Mouse (Mus musculus) left cerebral cortex, adult 8-10 months (tissue): ENCODE results near the gene Cdca7. TPM values are rescaled to one million over a fixed set of nuclear protein-coding genes. Genes with fewer than 3 reads are reported as not detected.

Experiments used
- DNase-seq, 2 experiments: peaks; one replicate each; pipeline ENCODE4 v3.0.0; 2022; ENCODE audit warnings: low spot score in 2 of 2
- total RNA-seq, 4 experiments: library from RNA; stranded (reverse); gene quantifications; 2 replicates each; pipeline ENCODE4 v1.2.4; 2022

Gene Cdca7
- total RNA-seq, 4 experiments from 2014 or later, result 5.7 to 6.9 (median 6.3) TPM

DNA sequence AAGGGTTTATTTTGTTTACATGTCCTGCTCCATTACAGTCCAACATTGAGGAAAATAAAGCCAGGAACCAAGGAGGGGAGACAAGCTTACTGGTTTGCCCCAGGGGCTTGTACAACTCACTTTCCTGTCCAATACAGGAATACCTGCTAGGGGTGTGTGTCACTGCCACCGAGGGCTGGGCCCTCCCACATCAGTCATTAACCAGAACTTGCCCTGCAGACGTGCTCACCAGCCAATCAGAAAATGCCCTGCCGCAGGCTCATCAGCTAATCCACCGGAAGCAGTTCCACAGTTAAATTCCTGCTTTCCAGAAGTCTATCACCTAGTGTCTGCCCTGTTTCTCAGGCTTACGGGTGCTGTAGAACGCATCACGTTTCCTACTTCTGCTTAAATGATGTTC is 15.7 kb downstream of the Cdca7 start:
- DNase-seq, result no peak

DNA sequence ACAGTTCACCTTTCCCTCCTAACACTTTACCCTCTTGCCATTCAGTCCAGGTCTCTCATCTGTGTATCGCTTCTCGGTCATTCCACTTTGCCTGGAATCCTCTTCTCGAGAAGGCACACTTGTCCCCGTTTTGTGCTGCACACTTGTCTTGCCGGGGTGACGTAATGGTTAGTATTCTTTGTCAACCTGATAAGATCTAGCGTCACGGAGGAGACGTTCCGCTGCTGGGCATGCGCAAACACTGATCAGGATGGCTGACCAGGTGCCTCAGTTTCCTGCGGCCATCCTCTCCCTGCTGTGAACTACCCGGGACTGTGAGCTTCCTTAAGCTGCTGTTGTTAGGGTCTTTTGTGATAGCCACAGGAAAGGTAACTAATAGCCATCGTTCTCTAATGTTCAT is 17.1 kb downstream of the Cdca7 start:
- DNase-seq, result no peak

DNA sequence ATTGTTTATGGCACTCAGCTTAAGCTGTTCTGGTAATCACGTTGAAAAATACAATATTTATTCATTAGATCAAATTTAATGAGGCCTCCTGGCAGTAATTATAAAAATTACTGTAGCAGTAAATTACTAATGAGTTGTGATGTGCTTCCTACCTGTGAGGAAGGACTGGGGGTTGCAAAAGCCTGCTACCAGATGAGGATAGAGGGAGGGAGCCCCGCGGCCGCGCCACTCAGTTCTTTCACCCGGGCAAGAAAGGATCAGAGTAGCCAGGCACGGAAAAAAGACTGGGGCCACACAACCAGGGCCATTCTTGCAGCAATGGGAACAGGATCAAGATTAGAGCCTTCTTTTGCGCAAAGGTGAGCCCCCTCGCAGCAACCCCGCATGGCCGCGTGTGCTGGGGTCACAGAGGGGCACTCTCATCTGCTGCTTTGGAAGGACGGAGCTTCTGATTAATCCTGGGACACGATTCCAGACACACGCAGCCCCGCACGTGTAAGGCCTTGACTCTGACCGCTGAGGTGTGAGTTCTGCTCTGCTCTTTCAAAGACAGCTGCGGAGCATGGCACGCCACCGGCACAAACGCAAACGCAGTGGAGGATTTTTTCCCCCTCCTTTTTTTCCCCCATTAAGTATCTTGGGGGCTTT is 23.2 kb downstream of the Cdca7 start:
- DNase-seq, result no peak

DNA sequence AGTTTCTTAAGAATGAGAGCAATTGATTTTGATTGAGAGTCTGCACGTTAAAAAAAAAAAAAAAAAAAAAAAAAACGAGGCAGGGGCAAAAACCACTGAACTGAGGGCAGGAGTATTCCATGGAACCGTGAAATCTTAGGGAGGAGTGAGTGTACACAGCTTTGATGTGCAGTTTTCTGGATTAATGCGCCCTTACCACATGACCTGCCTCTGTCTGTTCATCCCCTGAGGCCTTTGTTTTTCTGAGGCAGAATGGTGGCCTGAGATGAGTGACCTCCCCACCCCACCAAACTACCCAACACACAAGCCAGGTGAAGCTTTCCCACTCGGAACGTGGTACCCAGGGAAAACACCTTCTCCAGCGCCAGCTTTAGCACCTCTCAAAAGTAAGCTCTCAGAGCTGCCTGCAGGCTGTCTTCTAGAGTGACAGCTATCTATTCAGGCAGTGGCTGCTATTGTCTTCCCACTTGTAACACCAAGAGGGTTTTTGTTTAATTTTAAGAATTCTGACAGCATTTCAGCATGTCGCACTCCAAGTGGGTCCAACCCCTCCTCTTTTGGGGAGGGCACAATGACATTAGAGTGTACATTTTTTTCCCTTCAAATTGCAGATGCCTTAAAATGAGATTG is 23.9 kb downstream of the Cdca7 start:
- no peak for DNase-seq

DNA sequence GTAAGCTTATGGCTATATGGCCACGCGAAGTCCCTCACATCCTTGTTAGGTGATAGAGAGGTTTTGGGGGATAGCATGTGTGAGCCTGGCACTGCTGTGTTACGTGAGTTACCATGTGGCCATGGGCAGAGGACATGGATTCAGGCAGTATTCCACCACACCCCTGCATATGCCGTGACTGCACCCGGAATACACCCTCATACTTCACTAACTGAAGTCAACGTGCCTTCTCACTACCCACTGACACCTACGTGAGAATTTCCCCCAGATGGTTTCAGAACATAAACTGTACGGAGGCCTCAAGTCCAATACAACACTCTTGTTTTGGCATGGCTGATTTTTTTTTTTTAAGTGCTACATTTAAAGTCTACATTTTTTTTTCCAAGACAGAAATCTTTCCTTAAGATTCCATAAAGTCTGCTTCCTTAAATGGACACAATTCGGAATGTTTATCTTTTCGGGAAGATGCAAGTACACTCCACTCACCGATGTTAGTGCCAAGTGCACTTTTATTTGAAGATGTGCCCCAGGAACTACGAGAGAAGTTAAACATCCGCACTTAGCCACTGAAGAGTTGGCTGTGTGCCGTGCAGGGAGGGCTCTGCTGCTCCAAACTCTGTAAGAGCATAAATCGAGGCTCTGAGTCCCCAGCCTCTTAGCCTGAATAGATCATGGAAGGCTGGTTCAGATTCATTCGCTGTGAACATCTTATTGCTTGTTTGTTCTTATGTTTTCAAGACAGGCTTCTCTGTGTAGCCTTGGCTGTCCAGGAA is 26.3 kb downstream of the Cdca7 start:
- DNase-seq, result no peak

DNA sequence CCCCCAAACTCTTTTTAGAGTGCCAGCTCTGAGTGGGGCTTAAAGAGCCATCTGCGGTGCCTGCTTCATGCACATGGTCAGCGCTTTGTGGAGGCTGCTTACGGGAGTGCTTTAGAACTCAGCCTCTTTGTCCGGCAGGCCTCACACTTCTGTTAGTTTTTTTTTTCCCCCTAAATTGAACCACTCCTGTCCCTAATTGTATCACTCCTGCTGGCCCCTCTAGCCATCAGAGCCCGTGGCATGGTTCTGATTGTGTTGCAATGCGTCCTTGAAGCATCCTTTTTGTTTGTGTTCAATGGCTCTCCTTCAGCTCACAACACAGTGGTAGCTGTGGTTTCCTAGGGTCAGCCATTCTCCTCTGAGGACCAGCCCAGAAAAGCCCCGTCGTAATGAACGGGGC is 27.7 kb downstream of the Cdca7 start:
- DNase-seq, result no peak

DNA sequence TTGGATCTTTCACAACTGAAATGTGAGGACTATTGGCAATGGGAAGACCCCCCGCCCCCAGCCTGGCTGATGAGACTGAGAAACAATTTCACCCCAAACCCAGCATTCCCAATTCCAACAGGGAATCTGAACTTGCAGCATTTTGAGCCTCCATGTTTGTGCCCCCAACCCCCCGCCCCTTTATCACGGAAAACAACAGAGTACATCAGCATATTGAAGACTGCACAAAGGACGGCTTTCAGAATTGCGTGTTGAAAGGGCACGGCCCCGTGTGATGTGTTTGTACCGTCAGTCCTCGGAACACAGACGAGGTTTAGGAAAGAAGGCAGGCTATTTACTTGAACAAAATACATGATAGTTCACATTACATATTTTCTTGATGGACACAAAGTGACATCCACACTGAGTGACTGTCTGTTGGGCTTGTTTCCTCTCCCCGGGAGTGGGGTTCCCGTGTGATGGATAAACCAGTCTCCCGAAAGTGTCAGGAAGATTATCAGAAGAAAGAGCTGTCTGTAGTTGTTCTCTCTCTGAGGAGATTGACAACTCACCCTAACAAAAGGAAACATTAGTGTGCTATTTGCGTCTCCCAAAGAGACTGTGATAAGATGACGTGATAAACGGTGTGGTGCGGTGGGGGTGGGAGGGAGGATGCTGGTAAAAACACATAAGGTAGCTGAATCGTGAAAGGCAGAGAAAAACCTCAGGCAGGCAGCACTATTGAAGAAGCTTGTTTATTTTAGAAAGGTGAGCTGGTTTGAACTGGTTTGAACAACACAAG is 32.1 kb downstream of the Cdca7 start:
- no peak for DNase-seq

DNA sequence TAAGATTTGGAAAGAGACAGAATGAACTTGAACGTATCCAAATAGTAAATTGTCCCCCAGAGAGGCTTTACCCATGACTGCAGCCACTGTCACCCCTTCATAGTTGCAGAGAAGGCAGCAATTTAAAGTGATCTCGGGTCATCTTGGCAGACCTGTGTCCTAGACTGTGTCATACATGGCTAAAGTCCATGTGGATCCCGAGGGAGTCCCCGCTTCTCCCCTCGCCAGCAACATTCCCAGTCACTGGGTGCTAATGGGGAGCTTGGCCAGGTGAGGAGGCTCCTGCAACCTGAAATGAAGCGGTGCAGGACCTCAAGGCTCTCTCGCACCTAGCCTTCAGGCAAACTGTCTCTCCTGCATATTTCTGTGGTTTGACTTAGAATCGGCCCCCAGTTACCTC is 32.9 kb downstream of the Cdca7 start:
- DNase-seq, result no peak

DNA sequence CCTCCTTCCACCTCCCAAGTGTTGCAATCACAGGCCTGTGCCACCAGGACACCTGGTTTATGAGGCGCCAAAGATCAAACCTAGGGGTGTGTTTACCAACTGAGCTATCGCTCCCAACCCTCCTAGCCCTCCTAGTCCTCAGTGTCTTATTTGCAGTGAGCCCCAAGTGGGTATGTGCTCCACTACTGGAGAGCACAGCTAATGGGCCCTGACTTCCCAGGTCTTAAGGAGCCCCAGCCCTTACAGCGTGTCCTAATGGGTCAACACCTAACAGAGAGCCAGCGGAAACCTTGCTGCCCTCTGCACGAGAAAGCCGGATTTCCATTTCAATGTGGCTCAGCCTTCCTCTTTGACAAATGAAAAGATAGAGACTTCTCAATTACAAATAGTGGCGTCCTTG is 39.6 kb downstream of the Cdca7 start:
- no peak for DNase-seq

DNA sequence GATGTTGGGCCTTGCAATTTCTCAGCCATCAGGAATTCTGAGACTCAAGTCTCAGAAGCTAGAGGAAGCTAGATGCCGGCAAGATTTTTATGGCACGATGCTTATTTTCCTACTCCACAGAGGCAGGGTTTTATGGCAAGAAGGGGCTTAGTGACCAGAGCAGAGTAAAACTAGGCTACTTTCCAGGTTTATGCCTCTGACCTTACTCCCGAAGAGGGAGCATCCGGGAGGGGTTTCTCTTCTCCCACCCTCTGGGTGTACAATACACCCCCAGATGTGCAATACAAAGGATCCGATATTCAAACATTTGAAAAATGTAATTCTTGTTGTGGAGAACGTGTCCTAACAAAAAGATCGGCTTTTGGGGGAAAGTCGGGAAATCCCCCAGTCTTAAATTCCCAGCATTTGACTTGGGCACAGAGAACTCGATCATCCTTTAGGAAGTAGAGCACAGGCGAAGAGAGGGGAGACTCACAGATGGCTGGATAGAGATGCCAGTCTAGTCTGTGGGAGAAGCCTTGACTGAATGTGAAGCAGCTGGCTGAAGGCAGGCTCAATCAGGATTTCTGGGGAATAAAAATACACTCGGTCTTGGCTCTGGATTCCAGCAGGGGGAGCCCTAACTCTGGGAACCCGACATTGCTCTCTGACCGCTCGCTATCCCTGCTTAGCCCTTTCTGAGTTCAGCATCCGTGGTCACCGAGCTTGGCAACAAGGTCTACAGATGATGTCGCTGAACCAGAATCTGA is 40.2 kb downstream of the Cdca7 start:
- peak; percentile 63 to 65 for DNase-seq

DNA sequence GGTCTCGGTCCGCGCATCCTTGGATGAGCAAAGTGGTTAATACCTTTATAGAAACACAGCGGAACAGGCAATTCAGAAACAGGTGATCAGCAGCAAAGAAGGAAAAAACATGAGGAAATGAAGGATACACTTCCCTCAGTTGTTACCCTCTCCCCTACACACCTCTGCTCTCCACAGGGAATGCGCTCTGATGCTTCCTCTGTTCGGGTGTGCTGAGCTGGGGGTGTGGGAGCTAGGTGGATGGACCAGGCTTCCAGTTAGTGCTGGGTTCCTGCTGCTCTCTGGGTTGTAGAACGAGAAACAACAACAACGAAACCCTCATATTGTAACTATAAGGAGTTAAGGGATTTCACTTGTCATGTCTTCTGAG is 40.7 kb downstream of the Cdca7 start:
- no peak for DNase-seq

DNA sequence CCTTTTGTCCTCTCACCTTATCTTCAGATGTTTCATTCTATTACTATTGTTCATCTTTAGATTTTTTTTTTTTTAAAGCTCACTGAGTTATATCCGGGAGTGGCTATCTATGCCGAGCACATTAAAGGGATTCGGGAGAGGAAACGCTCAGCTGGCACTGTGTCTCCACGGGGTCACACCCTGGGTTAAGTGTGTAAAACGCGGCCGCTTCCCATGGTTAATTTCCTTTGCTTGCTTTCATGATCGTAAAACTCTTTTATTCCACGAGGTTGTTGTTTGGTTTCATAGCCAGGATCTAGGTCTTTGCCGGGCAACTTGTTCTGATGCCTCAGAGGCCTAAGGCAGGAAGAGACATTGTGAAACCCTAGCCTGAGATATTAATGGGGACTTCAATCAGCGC is 48.1 kb downstream of the Cdca7 start:
- no peak for DNase-seq

DNA sequence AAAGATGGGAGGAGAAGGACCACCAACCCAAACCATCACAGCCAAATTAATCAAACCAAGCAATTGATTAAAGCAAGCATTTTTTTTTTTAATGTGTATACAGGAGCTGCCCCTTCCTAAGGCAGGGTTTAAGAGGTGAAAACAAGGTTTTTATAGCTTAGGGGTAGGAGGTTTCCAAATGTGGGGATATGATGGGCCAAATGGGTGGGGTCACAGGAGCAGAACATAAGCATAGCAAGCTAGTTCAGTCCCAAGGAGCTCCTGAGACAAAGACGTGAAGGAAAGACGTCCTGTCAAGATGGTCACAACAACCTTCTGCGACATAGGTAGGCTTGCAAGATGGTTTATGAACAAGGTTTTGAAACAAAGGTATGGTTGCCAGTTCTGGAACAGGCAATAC is 49.6 kb downstream of the Cdca7 start:
- no peak for DNase-seq

DNA sequence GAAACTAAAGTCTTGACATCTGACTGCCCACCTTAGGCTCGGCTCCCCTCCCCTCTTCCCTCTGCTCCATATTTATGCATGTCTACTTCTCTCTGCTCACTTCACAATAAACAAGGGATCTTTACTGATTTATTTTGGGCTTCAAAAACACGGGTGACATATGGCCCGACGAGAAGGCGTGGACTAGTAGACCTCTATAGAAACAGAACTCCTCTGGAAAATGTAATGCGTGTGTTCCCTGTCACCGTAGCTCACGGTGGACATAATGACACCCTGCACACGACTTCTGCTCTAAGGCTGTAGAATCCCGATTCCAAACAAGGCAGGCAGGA is 53.0 kb downstream of the Cdca7 start:
- DNase-seq, result no peak

DNA sequence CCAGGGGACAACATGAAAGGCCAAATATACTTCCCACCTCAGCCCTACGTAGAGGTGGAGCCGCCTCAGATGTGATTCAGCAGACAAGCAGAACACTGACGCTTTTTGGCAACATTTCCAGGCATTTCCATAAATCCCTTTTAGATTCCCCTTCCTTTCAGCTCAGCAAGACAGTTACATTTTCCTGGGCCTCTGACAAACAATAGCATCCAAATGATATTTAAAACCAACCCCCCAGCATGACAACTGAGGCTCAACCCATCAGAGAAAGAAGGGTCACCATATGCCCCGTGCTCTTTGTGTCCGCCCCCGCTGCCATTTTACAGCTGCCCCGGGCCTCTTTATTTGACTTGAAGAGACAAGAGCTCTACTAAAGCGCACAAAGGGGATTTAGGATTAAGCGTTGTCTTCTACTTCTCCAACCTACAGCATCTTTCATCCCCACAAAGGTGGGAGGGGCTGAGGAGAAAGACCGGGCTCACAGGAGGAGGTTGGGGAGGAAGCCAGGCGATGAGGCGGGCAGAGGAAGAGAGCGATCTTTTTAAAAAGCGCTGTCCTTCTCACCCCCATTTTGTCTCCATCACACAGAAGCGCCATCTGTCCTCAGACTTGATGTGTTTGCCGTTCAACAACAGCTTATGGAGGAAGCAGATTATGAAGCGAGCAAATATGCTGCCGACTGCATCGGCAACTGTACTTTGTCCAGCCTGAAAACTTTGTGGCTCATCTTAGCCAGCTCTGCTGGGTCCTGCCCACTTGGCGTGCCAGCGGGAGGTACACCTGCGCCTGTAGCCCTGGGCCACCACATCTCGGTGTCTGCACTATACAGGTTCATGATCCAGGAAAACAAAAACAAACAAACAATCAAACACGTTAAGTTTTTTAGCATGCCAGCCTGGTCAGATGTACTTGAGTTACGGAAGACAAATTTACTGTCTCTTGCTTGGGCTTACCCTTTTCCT is 53.7 kb downstream of the Cdca7 start:
- peak; percentile 26 to 28 for DNase-seq

DNA sequence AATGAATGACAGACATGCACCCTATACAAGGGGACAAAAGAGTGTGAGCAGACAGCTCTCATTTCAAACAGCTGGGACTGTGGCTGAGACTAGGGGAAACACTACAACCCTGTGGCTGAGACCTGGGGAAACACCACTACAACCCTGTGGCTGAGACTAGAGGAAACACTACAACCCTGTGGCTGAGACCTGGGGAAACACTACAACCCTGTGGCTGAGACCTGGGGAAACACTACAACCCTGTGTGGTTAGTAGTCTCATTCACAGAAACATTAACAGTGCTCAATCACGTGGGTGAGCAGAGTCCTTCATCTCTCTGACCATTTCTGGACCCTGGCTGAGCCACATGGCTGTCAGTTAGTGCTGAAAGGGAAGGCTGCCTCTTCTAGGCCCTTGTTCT is 59.9 kb downstream of the Cdca7 start:
- no peak for DNase-seq
